Mouse (Mus musculus) cerebellum, adult 18-20 months (tissue): ENCODE measurements at regions not wholly inside any gene's neighbourhood (a gene's known extent, or its start where the extent isn't known, plus 50 kb on each side); places are given as distances from the start of the nearest gene placed in this dataset.
"Not testable (repeated sequence)": the region's sequence is repeated elsewhere in the genome, so short reads cannot be mapped to it uniquely, and the experiment has no call there.

Source experiments
- DNase-seq, 2 experiments: peaks; one replicate each; pipeline ENCODE4 v3.0.0; 2021

DNA sequence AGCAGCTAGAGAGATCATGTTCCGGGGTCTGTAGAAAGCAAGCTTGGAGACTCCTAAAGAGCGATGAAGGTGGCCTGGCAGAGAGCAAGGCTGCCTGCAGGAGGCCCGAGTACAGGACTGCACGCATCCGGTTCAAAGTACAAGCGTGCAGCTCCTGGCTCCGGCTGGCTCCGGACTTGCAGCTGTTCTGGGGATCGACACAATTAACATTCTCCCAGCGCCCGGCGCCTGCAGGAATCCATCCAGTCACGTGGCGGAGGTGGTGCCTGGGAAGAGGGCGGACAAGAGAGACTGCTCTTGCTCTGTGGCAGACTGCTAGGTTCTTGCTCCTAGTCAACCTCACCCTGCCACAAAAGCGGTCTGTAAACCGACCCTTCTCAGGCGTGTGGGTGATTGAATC lies 86.9 kb downstream of the Bdh1 start:
- peak; percentile 75 to 82 for DNase-seq

DNA sequence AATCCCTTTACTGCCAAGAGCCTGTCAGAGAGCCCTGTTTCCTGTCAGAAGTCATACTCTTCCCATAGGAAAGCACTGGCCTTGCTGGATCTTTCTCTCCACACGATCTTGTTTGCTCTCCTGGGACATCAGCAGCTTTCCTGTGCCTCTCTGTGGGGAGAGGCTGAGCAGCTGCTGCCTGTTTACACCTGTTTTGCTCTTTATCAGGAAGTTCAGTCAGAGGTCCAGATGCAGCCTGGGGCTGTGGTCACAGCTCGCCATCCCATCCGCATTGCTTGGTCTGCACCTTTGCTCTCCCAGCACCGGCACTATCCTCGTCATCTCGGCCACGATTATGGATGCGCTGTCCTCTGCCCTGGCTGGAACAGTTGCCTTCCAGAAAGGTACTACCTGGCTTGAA lies 88.0 kb downstream of the Bdh1 start:
- no peak for DNase-seq

DNA sequence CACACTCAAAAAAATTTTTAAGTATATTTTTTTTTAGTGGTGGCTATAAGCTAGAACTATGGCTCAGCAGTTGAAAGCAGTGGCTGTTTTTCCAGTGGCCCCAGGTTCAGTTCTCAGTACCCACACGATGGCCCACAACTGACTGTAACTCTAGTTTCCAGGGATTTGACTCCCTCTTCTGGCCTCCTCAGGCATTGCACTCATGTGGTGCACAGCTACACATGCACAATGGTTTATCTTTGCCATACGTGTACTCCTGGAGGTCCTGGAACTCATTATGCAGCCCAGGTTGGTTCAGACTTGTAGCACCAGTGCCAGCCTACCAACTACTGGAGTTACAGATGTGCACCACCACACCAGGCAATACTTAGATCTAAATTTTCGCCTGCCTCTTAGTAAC lies 96.7 kb downstream of the Bdh1 start:
- no peak for DNase-seq

DNA sequence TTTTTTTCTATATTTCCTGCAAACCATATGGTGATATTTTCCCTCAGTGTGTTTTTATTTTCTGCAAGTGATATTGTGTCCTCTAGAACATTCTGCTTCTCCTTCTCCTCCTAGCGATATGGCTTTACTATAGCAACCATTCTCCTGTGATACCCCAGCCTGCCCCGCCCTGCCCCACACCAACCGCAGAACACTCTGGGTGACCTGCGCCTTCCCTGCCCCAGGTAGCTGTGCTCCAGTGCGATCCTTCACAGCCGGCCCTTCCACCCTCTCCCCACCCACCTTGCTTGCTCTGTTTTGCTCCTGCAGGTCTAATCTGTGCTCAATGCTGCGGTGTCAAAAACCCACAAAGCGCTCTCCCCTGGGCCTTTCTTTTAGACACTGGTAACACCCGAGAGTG lies 98.0 kb downstream of the Bdh1 start:
- DNase-seq = no peak

DNA sequence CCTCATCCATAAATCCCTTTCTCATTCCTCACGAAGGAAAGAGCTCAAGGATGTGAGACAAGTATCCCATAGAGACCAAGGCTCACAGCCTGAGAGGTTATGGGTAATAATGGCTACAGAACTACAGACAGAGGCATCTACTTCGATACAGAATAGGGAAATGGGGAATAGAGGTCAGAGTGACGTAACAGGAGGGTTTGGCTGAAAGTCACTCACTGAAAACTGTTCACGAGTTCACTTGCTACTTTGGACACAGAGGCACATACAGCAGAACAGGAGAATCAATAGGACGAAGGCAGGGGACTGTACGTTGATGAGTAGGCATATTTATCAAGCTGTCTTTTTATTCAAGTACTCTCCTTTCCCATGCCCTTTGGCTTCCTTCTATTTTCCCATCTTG lies 99.7 kb downstream of the Bdh1 start:
- DNase-seq = no peak

DNA sequence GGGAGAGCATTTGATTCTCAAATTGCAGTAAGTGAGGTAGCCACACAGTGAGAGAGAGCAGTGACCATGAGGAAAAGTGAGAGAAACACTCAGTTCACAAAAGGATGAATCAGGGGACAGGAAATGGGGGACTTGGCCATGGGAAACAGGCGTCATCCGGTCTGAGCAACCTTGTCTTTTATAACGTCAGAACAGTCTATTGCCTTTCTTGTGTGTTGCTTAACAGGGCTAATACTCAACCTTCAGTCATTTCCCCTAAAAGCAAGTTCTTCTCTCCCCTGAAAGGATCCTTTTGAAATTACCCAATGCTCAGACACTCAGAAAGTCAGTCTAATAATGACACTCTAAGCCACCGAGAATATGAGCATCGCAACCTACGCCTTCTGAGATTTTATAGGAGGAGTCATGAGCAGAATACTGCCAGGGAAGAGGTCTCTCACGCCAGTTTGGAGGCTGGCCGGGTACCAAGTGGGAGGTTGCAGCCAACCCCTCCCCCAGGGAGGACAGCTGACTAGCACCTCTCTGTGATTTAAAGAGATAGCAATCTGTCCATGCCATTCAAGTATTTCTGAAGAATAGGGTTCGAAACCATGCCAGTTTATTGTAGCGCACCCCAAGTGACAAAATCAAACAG lies 104.7 kb downstream of the Bdh1 start:
- peak; percentile 58 to 63 for DNase-seq

DNA sequence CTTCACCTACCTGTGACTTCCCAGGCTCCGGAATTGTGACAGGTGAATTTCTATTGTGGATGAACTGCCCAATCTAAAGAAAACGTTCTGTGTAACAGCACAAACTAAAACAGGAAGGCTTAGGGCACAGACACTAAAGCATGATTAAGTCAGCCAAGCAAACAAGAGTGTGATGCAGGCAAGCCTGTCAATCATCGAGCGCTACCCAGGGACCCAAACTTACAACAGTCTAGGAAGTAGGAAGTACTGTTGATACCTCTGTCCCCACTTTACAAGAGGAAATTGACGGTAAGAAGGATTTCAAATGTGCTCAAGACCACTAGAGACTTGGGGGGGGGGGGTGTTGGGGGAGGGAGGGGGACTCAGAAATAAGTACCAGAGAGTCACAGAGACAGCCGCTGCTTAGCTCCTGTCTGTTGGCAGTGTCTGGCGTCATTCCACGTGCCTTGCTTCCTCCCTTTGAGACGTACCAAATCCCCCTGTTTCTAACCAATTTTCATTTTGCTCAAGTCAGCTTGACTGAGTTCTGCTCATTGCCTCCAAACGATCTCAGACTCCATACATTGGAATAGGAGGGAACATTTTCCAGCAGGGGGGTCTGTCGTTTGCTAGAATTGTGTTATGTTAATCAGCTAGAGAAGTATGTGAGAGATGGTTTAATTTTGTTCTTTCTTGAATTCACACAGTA lies 106.7 kb downstream of the Bdh1 start:
- no peak for DNase-seq

DNA sequence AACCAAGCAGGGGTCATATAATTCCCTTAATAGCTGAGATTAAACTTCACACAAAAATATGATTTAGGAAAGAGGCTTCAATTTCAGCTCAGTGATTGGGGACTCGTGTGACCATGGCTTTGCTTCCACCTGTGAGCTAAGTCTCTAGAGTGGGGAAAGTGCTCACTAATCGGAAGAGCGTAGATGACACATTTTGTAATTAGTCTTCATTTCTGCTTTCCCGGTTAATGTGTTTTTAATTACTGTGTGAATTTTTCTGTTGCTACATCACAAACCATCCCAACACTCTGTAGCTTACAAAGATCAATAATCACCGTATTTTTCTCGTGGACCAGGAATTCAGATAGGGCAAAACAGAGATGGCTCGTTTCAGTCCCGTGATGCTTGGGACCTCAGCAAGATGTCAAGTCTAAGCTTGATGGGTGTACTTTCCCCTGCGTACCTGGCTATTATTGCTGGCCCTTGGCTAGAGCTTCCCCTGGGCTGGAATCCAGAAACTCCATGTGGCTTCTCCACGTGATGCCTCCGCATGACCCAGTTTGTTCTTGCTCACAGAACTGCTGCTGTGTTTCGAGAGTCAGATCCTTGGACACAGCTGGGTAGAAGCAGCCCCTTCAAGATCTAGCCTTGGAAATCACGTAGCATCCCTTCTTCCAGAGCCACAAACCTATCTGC lies 107.3 kb downstream of the Bdh1 start:
- DNase-seq = peak; percentile 91 to 93

DNA sequence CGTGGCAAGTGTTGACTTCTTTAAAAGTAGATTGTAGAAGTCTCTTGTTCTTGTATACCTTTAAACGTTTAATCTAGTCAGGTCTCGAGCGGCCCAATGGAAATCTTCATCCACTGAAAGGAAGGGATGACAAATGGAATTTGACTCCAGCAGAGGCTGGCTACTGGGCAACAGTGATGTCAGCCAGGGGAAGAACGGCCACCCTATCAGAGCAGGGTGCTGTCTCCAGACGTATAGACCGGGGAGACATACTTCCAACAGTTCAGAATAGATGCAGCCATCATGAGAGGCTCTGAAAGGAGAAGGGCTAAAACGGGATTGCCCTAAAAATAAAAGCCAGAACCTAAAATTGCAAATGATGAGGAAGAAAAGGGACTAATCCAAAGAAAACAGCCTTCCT lies 108.0 kb downstream of the Bdh1 start:
- DNase-seq = no peak

DNA sequence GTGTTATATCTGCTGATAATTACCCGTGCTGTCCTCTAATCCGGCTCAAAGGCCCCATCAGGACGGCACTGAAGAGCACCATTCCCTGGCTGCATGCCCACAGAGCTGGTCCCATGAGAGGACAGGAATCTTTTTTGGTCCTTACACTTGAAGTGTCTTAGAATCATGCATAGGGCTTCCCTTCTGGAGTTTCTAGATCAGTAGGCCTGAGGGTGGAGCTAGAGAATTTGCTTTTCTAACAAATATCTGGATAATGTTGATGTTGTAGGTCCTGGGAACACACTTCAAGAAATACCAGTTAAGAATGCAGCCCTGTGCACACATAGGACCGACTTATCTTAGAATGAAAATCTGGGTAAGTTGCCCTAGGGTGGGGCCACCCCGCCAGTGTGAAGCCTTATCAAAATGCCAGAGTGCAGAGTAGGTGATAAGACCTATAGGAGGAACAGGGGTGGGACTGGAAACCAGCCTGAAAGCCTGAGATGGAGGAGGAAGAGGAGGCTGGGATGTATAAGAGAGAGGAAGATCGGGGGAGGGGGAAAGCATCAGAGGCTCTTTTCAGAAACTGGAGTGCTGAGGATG lies 111.2 kb downstream of the Bdh1 start:
- no peak for DNase-seq

DNA sequence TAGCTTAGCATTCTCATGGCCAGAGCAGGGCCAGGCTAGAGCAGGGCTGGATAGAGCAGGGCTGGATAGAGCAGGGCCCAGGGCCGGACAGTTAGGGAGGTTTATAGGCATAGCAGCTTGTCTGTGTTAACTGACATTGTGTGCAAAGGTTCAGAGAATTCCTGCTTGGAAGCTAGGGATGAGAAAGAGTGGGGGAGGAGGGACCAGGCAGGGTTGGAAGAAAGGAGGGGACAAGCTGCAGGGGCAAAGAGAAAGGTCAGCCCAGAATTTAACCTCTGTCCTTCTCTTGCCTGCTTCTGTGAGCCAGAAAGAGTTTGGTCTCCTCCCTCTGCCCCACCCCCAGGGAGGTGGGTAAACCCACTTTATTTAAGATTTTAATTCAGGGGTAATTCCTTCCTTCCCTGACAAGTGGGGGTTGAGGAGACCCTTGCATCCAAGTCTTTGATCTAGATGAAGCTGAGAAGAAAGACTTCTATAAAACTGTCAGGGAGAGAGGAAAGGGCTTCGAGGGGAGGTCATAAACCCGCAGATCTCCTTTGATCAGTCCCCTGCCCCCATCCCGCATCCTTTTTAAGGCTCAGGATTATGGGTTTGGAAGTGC lies 112.9 kb downstream of the Bdh1 start:
- no peak for DNase-seq

DNA sequence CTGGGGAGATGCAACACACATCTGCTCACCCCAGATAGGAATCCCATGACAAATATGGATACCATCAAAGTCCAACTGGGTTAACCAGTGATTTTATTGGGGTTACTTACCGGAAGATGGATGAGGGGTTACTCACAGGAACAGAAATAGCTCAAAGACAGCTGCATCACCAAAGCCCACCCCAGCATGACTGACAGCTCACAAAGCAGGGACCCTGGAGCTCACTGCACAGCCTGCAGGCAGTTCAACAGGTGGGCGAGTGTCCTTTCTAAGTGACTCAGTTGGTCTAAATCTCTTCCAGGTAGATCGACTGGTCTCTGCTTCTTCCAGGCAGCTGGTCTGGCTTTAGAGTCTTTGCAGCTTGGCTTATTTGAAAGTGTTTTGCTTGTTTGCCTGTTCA lies 114.2 kb downstream of the Bdh1 start:
- DNase-seq = no peak

DNA sequence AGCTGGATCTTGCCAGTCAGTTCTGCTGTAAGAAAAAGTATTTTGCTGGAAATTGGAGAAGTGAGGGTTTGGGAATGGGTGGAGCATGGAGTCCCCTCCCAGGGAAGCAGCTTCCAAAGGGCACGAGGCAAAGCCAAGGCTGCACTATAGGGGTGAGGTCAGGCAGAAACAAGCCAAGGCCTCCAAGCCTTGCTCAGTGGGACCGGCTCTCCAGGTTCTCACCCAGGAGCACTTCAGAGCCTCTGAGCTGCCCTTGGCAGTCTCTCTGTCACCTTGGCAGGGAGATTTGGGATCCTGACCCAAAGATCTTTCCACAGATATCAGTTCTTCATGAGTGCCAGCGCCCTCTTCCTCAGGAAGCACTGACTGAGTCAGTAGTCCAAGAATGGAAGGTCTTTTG lies 116.5 kb downstream of the Bdh1 start:
- no peak for DNase-seq

DNA sequence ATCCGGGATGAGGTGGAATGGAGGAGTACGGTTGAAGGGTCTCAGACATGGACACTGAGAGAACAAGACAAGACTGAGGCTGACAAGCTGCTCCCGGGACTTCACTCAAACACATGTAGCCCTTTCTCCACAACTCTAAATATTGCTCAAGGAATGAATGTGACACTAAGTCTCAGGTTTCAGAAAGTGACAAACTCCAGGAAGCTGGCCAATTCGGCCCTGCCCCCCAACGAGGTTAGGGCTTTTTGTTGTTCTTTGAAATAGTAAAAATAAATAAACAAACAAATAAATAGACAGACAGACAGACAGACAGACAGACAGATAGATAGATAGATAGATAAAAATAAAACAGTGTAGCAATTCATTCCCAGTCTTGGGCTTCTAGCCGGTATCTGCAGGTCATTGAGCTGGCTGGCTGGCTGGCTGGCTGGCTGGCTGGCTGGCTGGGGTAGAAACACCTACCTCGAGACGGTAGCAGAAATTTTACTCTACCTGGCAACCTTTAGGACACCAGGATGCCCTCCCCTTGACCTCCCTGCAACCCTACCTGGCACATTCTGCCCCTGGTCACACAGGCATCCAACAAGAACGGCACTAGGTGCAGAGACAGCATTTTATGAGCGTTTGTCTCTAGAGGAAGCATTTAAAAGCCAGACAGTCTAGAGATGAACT lies 119.6 kb upstream of the Dlg1 start:
- DNase-seq = no peak

DNA sequence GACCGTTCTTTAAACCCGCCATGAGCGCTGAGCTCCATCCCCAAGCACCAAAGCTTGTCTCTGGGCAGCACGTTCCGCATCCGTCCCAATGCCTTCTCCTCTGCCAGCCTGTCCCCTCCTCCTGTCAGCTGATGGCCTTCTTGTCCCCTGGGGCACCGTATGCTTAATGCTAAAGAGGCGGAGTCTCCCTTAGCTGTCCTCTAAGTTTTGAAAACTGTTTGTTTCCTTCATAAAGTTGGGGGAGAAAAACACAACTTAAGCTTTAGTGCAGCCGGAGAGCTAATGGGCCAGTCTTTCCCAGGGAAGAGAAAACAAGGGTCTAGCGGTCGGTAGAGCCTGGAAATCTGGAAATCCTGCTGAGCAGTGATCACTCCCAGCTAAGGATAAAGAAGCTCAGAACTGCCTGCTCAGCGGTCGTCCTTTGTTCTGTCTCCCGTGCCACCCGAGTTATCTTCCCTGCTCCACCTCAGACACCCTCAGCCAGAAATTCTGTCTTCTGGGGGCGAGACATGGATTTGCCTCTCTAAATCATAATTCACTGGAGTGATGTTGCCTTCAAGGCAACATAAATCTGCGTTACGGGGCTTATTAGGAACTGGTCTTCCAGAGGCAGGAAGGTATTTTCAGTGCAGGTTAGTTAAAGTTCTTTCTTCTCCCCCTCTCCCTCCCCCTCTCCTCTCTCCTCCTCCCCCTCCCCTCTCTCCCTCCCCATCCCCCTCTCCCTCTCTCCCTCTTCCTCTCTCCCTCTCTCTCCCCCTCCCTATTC lies 117.0 kb upstream of the Dlg1 start:
- no peak for DNase-seq

DNA sequence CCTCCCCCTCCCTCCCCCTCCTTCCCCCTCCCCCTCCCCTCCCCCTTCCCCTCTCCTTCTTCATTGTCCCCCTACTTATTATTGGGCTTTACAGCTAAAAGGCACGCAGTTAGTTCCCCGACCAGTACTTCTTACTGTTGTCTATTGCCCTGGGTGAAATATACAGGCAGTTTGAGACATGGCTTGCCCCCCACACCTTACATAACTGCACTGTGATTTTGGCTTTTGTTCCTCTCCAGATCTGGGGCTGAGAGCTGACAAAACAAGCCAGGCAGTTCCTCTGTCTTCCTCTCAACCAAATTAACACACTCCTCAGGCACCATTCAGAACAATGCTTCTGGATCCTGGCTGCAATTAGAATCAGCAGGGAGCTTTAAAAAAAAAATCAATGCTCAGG lies 116.4 kb upstream of the Dlg1 start:
- DNase-seq = peak; percentile 58 to 65

DNA sequence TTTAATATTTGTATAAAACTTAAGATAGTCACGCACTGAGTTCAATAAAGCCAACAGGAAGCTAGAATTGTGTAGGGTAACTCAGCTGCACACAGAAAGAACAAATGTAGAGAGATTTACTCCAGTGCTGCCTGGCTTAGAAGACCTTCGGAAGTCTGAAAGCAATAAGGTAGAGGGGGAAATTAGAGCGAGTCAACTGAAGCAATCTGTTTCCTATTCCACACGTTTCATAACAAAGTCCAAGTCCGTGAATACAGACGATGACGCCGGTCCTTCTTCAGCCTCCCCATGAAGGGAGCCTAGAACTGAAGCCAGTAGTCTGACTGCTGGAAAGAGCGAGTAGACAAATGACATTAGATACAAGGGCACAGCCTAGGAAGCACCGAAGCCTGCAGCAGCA lies 115.9 kb upstream of the Dlg1 start:
- DNase-seq = peak; percentile 27 to 44

DNA sequence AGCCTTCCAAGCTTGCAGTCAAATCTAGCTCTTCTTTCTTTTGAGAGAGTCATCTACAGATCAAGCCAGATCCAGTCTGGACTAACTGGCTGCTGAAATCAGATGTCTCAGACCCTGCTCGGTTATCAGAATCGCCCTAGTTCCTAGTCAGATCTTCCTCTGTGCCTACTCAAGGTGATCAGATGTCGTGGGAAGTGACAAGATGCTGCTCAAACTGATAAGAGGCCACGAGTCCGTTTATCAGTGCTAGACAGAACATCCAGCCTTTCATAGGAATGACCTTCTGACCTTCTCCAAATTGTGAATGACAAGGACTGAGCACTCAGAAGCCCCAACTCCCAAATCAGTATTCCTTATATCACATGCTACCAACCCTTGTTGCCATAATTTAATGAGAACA lies 113.3 kb upstream of the Dlg1 start:
- no peak for DNase-seq

DNA sequence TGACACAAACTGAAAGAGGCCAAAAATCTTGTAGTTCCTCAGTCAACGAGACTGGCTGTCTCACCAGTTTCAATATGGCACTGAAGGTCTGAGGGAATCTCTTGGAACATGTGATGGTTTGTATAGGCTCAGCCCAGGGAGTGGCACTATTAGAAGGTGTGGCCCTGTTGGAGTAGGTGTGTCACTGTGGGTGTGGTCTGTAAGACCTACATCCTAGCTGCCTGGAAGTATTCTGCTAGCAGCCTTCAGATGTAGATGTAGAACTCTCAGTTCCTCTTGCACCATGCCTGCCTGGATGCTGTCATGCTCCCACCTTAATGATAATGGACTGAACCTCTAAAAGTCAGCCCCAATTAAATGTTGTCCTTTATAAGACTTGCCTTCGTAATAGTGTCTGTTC lies 112.7 kb upstream of the Dlg1 start:
- not testable (repeated sequence) for DNase-seq

DNA sequence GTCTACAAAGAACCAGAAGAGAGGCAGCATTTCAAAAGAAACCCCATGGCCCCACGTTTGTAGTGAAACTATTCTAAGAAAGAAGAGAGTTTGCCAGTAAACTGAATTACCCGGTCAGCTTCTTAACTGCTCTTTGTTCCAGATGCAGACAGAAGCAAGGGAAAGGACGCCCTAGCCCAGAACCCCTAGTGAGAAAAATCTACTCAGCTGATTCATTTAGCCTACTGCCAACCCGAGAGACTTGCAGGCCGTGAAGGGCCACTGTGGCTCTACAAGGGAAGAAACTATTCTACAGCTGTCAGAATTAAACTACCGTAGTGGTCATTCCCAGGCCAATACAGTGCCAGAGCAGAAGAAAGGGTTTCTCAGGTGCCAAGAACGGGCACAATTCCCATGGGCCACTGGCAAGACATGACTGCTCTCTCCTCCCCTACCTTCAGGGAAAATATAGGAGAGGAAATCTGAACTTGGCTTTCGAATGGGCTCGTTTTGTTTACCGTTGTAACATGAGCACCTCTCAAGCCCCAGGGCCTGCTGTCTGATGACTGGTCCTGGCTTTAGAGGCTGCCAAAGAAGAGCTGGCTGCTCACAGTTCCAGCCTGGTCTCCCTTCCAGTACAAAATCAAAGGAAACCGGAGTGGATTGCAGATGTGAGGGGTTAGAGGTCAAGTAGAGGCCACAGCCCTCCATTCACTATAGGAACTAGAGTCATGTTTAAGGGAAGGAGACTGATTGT lies 111.7 kb upstream of the Dlg1 start:
- no peak for DNase-seq

DNA sequence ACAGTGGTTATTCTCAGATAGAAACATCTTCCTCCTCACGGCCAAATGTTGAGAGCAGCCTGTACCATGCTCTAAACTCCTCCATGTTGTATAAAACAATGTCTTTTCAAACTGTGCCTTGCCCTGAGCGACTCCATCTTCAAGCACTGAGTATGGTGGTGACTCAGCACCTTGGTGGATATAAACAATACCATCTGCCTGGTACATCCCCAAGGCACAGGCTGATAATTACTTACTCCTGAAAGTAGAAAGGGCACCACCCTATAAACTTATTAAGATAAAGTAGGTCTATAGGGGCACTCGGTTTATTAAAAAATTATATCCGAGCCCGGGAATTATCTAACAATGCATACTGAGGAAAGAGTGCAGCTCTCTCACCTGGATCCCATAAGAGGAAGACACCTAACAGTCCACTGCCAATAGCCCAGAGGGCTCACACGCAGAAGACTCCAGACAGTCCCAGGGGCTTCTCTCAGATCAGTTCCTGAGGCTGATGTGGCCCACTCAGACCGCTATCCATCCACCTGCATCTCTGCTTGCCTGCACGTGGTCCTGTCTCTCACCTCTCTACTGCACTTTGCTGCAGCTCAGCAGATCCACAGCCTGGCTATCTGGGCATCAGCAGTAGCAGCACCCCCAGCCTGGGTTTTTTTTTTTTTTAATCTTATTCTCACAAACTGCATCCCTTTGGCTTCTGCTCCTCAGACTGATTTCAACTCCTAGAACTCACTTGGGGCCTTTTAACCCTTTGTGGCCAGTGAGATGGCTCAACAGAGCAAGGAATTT lies 109.7 kb upstream of the Dlg1 start:
- no peak for DNase-seq
